Mouse (Mus musculus): ENCODE data around the gene A630001G21Rik. TPM values are rescaled to one million over a fixed set of nuclear protein-coding genes. Genes with fewer than 3 reads are reported as not detected.

Gene A630001G21Rik
- polyA plus RNA-seq, 1 experiment from 2014 or later, result 1.3 TPM

DNA sequence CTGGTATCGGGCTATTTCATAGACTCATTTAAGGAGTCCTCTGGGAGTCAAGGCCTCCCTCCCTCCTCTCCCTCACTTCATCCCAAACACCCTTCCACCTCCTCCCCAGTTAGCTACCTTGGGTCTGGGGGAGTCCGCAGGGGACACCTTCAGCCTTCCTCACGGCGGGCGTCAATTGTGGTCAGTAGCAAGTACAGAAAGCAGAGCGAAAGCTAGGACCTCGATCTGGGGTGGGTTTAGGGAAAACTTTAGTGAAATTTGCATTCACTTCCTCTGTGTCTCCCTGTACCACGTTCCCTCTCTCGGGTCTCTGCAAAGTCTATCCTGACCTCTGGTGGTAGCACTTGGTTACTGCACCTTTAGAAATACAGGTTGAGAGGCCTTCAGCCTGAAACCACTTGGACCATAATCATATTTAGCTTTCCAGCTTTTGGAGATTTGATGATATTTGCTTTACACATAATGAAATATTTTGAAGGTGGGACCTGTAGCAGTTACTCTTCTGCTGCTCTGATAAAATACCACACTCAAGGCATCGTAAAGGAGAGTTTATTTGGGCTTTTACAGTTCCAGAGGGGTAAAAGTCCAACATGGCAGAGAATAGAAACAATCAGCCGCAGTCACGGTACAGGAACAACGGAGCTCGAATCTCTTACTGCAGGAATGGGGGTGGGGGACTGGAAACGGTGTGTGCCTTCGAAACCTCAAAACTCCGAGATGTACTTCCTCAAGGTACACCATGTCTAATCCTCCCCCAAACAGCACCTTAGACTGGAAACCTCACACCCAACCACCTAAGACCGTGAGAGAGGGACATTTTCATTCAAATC lies 41.9 kb downstream of the A630001G21Rik start:
- Histone ChIP-seq H3K4me3 (ENCODE audit: low read depth, low read length) (no peak overlapping the region; the same call in 1 of the 2 replicates), H3K36me3 (ENCODE audit: control insufficient read depth, insufficient read depth, low read length) (no peaks in the 10 kb centered on the region), H3K27ac (ENCODE audit: low read depth, low read length) (no peak overlapping the region), H3K4me1 (replicated peaks; ENCODE audit: control insufficient read depth, insufficient read depth, low read length) (no peaks in the 10 kb centered on the region), H3K27me3 (ENCODE audit: control insufficient read depth, insufficient read depth, low read length) (no peaks in the 10 kb centered on the region), H3K4me2 (ENCODE audit: low read depth, low read length, severe bottlenecking) (peak overlapping the region; percentile 36), H3K9me3 (ENCODE audit: control insufficient read depth, low read length) (peaks cover 2% of the 10 kb centered on the region; the same call in 1 of the 2 replicates), H3K9ac (ENCODE audit: low read length) (peak overlapping the region; percentile 50)
- 40% methylated on average over 18 of the region's 18 CpGs for WGBS
- DNase-seq (ENCODE audit: low spot score) (peak; percentile 59), ATAC-seq (replicated peaks; ENCODE audit: low FRiP score) (peak; percentile 63)

DNA sequence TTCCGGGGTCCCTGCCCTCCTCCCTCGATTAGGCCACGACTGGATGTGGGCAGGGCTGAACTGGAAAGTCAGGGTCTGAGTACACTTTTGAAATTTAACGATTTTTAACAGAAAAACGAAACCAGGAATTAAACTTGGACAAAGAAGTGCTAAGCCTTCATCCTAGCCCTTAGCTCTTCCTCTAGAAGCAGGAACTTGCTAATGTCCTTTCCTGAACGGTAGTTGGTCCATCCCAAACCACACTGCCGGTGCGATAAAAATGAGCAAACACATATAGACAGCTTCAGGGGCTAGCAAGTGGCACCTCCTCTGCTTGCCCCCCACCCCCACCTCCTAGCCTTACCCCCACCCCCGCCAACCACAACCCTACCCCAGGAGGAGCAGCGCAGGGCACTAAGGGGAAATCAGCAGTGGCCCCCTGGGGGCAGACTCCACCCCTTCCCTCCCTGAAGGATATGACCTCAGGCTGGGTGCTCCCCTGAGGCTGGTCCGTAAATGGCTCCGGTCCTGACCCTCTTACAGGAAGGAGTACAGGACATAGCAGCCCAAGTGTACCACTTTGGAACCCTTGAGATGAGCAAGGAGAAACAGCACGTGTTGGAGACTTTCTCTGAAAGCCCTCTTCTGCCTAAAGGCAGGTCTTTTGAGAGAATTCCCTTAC lies 42.9 kb downstream of the A630001G21Rik start:
- ATAC-seq (replicated peaks; ENCODE audit: low FRiP score) (no peak), DNase-seq (ENCODE audit: low spot score) (no peak)
- no peak overlapping the region for H3K27ac ChIP-seq (ENCODE audit: low read depth, low read length)
- peaks cover 2% of the 10 kb centered on the region; the same call in 1 of the 2 replicates for H3K9me3 ChIP-seq (ENCODE audit: control insufficient read depth, low read length)
- 79% methylated on average over 13 of the region's 13 CpGs for WGBS
- no peaks in the 10 kb centered on the region for H3K4me1 ChIP-seq (replicated peaks; ENCODE audit: control insufficient read depth, insufficient read depth, low read length)
- H3K9ac ChIP-seq (ENCODE audit: low read length), result no peak overlapping the region
- H3K4me2 ChIP-seq (ENCODE audit: low read depth, low read length, severe bottlenecking), result no peak overlapping the region
- no peaks in the 10 kb centered on the region for H3K27me3 ChIP-seq (ENCODE audit: control insufficient read depth, insufficient read depth, low read length)
- H3K36me3 ChIP-seq (ENCODE audit: control insufficient read depth, insufficient read depth, low read length), result no peaks in the 10 kb centered on the region
- no peak overlapping the region for H3K4me3 ChIP-seq (ENCODE audit: low read depth, low read length)

DNA sequence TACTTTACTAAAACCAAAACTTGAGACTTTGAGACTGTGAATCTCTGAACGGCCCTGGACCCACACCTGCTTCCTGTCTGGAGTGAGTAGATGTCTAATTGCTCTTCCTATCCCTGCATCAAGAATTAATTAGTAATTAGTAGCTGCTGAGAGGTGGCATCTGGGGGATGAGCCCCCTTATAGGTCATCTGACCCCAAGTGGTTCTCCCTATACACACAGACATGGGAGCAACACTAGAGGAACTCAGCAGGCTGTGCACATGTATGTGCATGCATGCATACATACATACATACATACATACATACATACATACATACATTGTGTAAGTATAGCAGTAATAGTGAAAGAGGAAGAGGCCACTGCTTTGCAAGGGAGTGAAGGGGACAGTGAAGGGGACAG lies 43.9 kb downstream of the A630001G21Rik start:
- 76% methylated on average over 1 of the region's 1 CpGs for WGBS
- no peak for ATAC-seq (replicated peaks; ENCODE audit: low FRiP score)
- no peak overlapping the region for H3K4me2 ChIP-seq (ENCODE audit: low read depth, low read length, severe bottlenecking)

DNA sequence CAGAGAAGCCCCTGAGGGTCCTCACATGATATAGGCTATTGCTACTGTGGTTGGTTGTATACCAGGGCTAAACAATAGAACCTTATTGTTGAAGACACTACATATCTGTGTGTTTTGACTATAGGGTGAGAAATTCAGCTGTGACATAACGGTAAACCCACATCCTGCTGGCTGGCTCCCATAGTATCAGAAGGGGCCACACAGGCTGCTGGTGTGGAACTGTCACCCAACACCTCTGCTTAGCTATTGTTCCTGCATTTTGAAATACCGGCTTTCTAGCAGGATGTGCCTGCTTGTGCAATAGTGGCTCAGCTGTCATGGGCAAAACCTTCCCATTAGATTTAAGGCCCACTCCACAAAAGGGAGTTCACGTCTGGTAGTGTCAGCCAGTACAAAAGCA lies 45.9 kb downstream of the A630001G21Rik start:
- ATAC-seq (replicated peaks; ENCODE audit: low FRiP score), result no peak
- no peaks in the 10 kb centered on the region for H3K36me3 ChIP-seq (ENCODE audit: control insufficient read depth, insufficient read depth, low read length)
- 86% methylated on average over 3 of the region's 3 CpGs for whole genome bisulfite sequencing
- no peak overlapping the region for H3K27ac ChIP-seq (ENCODE audit: low read depth, low read length)
- H3K9me3 ChIP-seq (ENCODE audit: control insufficient read depth, low read length), result no peaks in the 10 kb centered on the region
- no peak overlapping the region for H3K4me2 ChIP-seq (ENCODE audit: low read depth, low read length, severe bottlenecking)
- H3K4me1 ChIP-seq (replicated peaks; ENCODE audit: control insufficient read depth, insufficient read depth, low read length), result no peaks in the 10 kb centered on the region
- no peak overlapping the region for H3K4me3 ChIP-seq (ENCODE audit: low read depth, low read length)
- DNase-seq (ENCODE audit: low spot score), result no peak
- no peaks in the 10 kb centered on the region for H3K27me3 ChIP-seq (ENCODE audit: control insufficient read depth, insufficient read depth, low read length)
- no peak overlapping the region for H3K9ac ChIP-seq (ENCODE audit: low read length)

More for the DNA sequence above, 43.9 kb downstream of the A630001G21Rik start:
- Histone ChIP-seq H3K27ac (ENCODE audit: low read depth, low read length) (no peak overlapping the region), H3K36me3 (ENCODE audit: control insufficient read depth, insufficient read depth, low read length) (no peaks in the 10 kb centered on the region), H3K4me3 (ENCODE audit: low read depth, low read length) (no peak overlapping the region), H3K9ac (ENCODE audit: low read length) (no peak overlapping the region), H3K9me3 (ENCODE audit: control insufficient read depth, low read length) (peaks cover 2% of the 10 kb centered on the region; the same call in 1 of the 2 replicates), H3K27me3 (ENCODE audit: control insufficient read depth, insufficient read depth, low read length) (no peaks in the 10 kb centered on the region), H3K4me1 (replicated peaks; ENCODE audit: control insufficient read depth, insufficient read depth, low read length) (no peaks in the 10 kb centered on the region)
- no peak for DNase-seq (ENCODE audit: low spot score)

DNA sequence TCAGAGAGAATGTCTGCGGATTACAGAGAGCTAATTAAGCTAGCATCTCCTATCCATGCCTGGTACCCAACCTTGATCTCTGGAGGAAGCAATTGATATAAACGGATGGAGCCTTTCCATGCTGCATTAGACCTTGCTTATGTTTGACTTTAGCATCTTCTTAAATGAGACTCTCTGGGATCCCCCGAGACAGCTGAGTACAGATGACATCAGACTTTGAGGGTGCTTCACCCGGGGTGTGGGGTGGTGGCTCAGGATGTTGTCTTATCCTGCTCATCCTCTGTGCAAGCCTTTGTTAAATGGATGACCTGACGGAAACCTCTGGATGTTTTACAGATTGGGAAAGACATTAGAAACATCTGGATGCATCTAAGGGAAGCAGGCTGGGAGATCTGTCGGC lies 48.0 kb downstream of the A630001G21Rik start:
- no peak overlapping the region for H3K4me2 ChIP-seq (ENCODE audit: low read depth, low read length, severe bottlenecking)
- no peaks in the 10 kb centered on the region for H3K9me3 ChIP-seq (ENCODE audit: control insufficient read depth, low read length)
- H3K4me1 ChIP-seq (replicated peaks; ENCODE audit: control insufficient read depth, insufficient read depth, low read length), result no peaks in the 10 kb centered on the region
- ATAC-seq (replicated peaks; ENCODE audit: low FRiP score) (no peak), DNase-seq (ENCODE audit: low spot score) (no peak)
- H3K4me3 ChIP-seq (ENCODE audit: low read depth, low read length), result no peak overlapping the region
- no peaks in the 10 kb centered on the region for H3K27me3 ChIP-seq (ENCODE audit: control insufficient read depth, insufficient read depth, low read length)
- no peak overlapping the region for H3K9ac ChIP-seq (ENCODE audit: low read length)
- no peaks in the 10 kb centered on the region for H3K36me3 ChIP-seq (ENCODE audit: control insufficient read depth, insufficient read depth, low read length)
- 86% methylated on average over 6 of the region's 6 CpGs for WGBS
- no peak overlapping the region for H3K27ac ChIP-seq (ENCODE audit: low read depth, low read length)

DNA sequence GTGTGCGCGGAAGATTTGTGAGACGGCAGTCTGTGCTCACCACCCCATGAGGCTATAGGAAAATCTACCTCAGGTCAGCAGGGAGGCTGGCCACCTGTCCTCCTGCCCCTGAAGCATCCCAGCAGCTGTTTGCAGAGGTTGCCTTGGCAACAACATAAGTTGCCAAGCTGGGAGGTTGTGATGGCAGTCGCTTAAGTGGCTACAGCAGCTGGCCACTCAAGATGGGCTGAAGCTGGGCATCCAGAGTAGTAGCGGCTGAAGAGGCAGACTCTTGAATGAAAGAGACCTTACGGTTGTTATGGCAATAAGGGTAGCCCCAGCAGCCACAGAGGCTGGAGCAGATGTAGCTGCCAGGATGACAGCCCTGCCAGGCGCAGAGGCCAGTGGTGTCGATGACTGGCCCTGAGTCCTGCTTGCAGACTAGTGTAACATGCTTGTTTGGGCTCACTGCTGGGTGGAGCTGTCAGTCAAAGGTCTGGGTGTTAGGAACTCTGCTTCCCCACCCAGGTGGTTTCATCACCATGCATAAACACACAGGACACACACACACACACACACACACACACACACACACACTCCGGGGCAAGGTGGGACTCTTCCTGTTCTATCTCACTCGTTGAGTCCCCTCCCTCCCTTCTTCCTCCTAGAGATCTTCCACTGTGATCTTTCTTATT lies 58.1 kb downstream of the A630001G21Rik start:
- WGBS, result 77% methylated on average over 10 of the region's 10 CpGs
- H3K9ac ChIP-seq (ENCODE audit: low read length), result no peak overlapping the region
- H3K4me2 ChIP-seq (ENCODE audit: low read depth, low read length, severe bottlenecking), result no peak overlapping the region
- H3K9me3 ChIP-seq (ENCODE audit: control insufficient read depth, low read length), result no peaks in the 10 kb centered on the region
- H3K27ac ChIP-seq (ENCODE audit: low read depth, low read length), result no peak overlapping the region
- no peaks in the 10 kb centered on the region for H3K36me3 ChIP-seq (ENCODE audit: control insufficient read depth, insufficient read depth, low read length)
- no peak for DNase-seq (ENCODE audit: low spot score)
- no peak overlapping the region for H3K4me3 ChIP-seq (ENCODE audit: low read depth, low read length)
- no peaks in the 10 kb centered on the region for H3K4me1 ChIP-seq (replicated peaks; ENCODE audit: control insufficient read depth, insufficient read depth, low read length)
- no peaks in the 10 kb centered on the region for H3K27me3 ChIP-seq (ENCODE audit: control insufficient read depth, insufficient read depth, low read length)
- ATAC-seq (replicated peaks; ENCODE audit: low FRiP score), result peak; percentile 51; the same call in 1 of the 2 replicates

DNA sequence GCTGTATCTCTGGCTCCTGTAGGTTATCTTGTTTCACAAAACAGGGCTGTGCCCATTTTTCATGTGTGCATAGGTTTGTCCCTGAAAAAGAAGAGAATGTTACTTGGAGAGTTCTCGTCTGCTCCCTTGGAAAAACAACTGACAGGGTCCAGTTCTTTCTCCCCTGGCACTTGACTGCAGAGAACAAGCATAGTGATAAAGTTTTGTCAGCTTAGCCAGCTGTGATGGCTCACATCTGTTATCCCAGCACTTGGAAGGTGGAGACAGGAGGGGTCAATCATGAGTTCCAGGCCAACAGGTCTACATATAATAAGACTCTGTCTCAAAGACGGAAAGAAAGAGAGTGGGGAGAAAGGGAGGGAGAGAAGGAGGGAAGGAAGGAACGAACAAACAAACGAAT lies 59.4 kb downstream of the A630001G21Rik start:
- Histone ChIP-seq H3K4me3 (ENCODE audit: low read depth, low read length) (no peak overlapping the region), H3K27me3 (ENCODE audit: control insufficient read depth, insufficient read depth, low read length) (no peaks in the 10 kb centered on the region), H3K9me3 (ENCODE audit: control insufficient read depth, low read length) (no peaks in the 10 kb centered on the region), H3K4me2 (ENCODE audit: low read depth, low read length, severe bottlenecking) (no peak overlapping the region), H3K36me3 (ENCODE audit: control insufficient read depth, insufficient read depth, low read length) (no peaks in the 10 kb centered on the region), H3K9ac (ENCODE audit: low read length) (no peak overlapping the region), H3K4me1 (replicated peaks; ENCODE audit: control insufficient read depth, insufficient read depth, low read length) (no peaks in the 10 kb centered on the region), H3K27ac (ENCODE audit: low read depth, low read length) (no peak overlapping the region)
- no peak for DNase-seq (ENCODE audit: low spot score)
- ATAC-seq (replicated peaks; ENCODE audit: low FRiP score), result no peak
- WGBS, result 82% methylated on average over 4 of the region's 4 CpGs

DNA sequence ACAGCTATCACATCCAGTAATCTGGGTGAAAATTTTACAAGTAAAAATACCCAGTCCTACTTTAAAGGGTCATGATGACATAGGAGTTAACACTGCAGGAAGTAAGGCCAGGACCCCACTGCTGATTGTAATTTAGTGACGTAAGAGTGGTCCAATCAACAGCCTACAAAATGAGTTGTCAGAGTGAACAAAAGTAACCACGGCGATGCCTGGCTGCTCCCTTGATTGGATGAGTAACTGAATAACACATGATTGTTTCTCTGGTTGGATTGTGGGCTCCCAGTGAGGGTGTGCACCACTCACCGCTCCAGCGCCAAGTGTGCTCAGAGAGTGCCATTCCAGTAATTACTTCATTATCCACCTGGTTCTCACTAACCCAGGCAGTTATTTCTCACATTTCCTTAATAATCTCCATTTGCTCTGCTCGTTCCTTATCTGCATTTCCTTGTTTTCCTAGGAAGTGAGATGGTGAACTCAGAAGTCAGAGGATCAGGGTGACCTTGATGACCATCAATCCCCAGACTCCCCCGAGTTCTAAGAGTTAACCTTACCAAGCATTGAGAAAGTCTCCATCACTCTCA lies 61.9 kb downstream of the A630001G21Rik start:
- no peak overlapping the region for H3K27ac ChIP-seq (ENCODE audit: low read depth, low read length)
- no peaks in the 10 kb centered on the region for H3K4me1 ChIP-seq (replicated peaks; ENCODE audit: control insufficient read depth, insufficient read depth, low read length)
- ATAC-seq (replicated peaks; ENCODE audit: low FRiP score) (peak; percentile 87), DNase-seq (ENCODE audit: low spot score) (peak; percentile 59)
- no peaks in the 10 kb centered on the region for H3K27me3 ChIP-seq (ENCODE audit: control insufficient read depth, insufficient read depth, low read length)
- H3K36me3 ChIP-seq (ENCODE audit: control insufficient read depth, insufficient read depth, low read length), result no peaks in the 10 kb centered on the region
- no peaks in the 10 kb centered on the region for H3K9me3 ChIP-seq (ENCODE audit: control insufficient read depth, low read length)
- no peak overlapping the region for H3K4me3 ChIP-seq (ENCODE audit: low read depth, low read length)
- H3K4me2 ChIP-seq (ENCODE audit: low read depth, low read length, severe bottlenecking), result no peak overlapping the region
- WGBS, result 52% methylated on average over 7 of the region's 7 CpGs
- no peak overlapping the region for H3K9ac ChIP-seq (ENCODE audit: low read length)
